8 mouse cellular contexts compared by ENCODE assay signal in the genomic region with DNA sequence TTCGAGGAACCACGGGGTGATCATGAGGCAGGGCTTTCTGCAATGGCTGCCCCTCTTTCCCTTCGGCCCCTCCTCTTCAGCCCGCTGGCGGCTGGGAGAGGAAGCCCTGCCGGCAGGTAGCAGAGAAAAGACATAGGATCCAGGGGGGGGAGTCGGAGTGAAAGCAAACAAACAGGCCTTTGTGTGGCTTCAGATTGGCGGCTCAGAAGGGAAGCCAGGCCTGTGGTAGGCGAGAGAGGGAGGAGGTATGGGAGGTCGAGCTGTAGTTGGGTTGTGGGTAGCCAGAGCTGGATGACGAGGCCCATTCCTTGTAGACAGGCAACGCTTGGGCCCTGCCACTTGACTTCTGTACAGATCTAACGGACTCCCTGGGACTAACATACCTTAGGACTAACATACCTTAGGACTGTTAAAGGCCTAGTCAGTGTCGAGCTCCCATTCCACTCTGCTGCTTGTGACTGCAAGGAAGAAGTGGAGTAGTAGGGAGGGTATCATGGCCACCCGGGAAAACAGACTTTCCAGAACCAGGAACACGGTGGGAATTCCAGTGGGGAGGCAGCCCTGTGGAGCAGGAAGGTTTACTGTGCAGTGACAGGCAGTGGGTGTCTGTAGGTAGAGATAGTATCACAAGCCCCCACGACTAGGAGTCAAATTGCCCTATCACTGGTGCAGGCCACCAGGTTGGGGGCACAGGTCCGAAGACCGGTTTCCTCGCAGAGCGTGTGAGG. TPM values are rescaled to one million over a fixed set of nuclear protein-coding genes. Genes with fewer than 3 reads are reported as not detected.
A peak's percentile ranks its signal among the peaks of the same experiment; 100 is the strongest.
DNase-seq lines count a peak whose midpoint lies in the region; ATAC-seq lines count a peak whose summit lies in the region.

No protein-coding gene starts in this region.

- peak overlapping the region; percentile 80 for H3K4me3 ChIP-seq in erythroblast, embryonic 14.5 days (replicated peaks)
- peak overlapping the region; percentile 59 for H3K4me3 ChIP-seq in limb, embryonic 10.5 days

- H3K27me3 ChIP-seq in erythroblast, embryonic 14.5 days (ENCODE audit: control insufficient read depth) = no peaks in the 10 kb centered on the region
- no peaks in the 10 kb centered on the region for H3K27me3 ChIP-seq in limb, embryonic 10.5 days (ENCODE audit: low read depth, poor library complexity, severe bottlenecking)

- peak; percentile 49 to 59 for DNase-seq in CD8-positive naive resting alpha-beta T cell, adult 2 months (ENCODE audit: low read depth in 2 of 2, low spot score in 2 of 2)
- DNase-seq in limb, embryonic 10.5 days (ENCODE audit: low spot score) = peak; percentile 68
- DNase-seq in mesoderm, embryonic 11.5 days (ENCODE audit: low read depth, low spot score) = peak; percentile 73
- DNase-seq in right cerebral cortex, postnatal 25 days = peak; percentile 55
- DNase-seq in gastrocnemius, postnatal 10 days = no peak

- peaks cover 17% of the 10 kb centered on the region for H3K36me3 ChIP-seq in erythroblast, embryonic 14.5 days (ENCODE audit: control insufficient read depth)
- H3K36me3 ChIP-seq in limb, embryonic 10.5 days = 0 out of 2 replicates have a peak, but pooled peaks cover 2% of the 10 kb centered on the region

- H3K4me1 ChIP-seq in erythroblast, embryonic 14.5 days (ENCODE audit: control insufficient read depth) = peaks cover 76% of the 10 kb centered on the region
- H3K4me1 ChIP-seq in limb, embryonic 10.5 days = peaks cover 74% of the 10 kb centered on the region

- peak overlapping the region; percentile 93 for H3K27ac ChIP-seq in limb, embryonic 10.5 days

- 1% methylated on average over 21 of the region's 21 CpGs for WGBS in limb, embryonic 10.5 days

- H3K9me3 ChIP-seq in erythroblast, embryonic 14.5 days (ENCODE audit: control insufficient read depth, low read length) = no peaks in the 10 kb centered on the region
- no peaks in the 10 kb centered on the region for H3K9me3 ChIP-seq in limb, embryonic 10.5 days (replicated peaks)

- ATAC-seq in activated CD4-positive, CD25-positive, alpha-beta regulatory T cell, adult 4 months = peak; percentile 34
- peak; percentile 75 to 76 for ATAC-seq in hematopoietic stem cell, adult 5-6 weeks (replicated peaks in 1 of 2; ENCODE audit: insufficient read depth in 1 of 2, low FRiP score in 2 of 2, low TSS enrichment in 1 of 2, low read depth in 1 of 2, poor library complexity in 2 of 2, severe bottlenecking in 2 of 2)

RNA-seq across cellular contexts. Expression of a gene that starts 9.6 kb away (rescaled TPM):
- 10 to 100 TPM in 1 of 2 experiments, 1 to 10 TPM in 1; 7.6 to 11.3 TPM for polyA plus RNA-seq in activated CD4-positive, CD25-positive, alpha-beta regulatory T cell, adult 4 months (2017; shearing (Covaris generic))
- 1.9 and 2.0 TPM in 2 replicates for polyA plus RNA-seq in erythroblast, embryonic 14.5 days (2012)
- 20.8 and 20.9 TPM in 2 replicates for total RNA-seq in hematopoietic stem cell, adult 5-6 weeks (2017)
- polyA plus RNA-seq in limb, embryonic 10.5 days (2016; fragmentation: Nextera tagmentation; extraction: Ambion mirVana) = 34.3 and 37.3 TPM in 2 replicates
- 10 to 100 TPM; 27.7 to 37.6 TPM for total RNA-seq in gastrocnemius, postnatal 10 days (2021)
